Mouse (Mus musculus) bone marrow, adult 2 months (tissue): ENCODE measurements at regions not wholly inside any gene's neighbourhood (a gene's known extent, or its start where the extent isn't known, plus 50 kb on each side); places are given as distances from the start of the nearest gene placed in this dataset.
"Not testable (repeated sequence)": the region's sequence is repeated elsewhere in the genome, so short reads cannot be mapped to it uniquely, and the experiment has no call there.

Experiments used
- H3K27ac ChIP-seq: fragments of 200-500 bp; 2 replicates; pipeline ENCODE4 v1.5.1; 2012; ENCODE audit warnings: low read depth, mild to moderate bottlenecking, control low read depth, inconsistent platforms, low read length; ENCODE audit not compliant: control insufficient read depth, poor library complexity, insufficient read depth
- H3K4me1 ChIP-seq: fragments of 200-500 bp; 2 replicates; pipeline ENCODE4 v1.6.1; 2011; ENCODE audit warnings: low read length; ENCODE audit not compliant: control insufficient read depth, insufficient read depth
- H3K4me3 ChIP-seq: fragments of 200-500 bp; replicated peaks from 2 replicates; pipeline ENCODE3; 2011; ENCODE audit warnings: mild to moderate bottlenecking, low read depth, low read length, control low read depth; ENCODE audit not compliant: control insufficient read depth
- CTCF ChIP-seq: fragments of 200-500 bp; IDR thresholded peaks from 2 replicates; pipeline ENCODE4 v1.5.1; 2011; ENCODE audit warnings: low read length, control low read depth; ENCODE audit not compliant: control insufficient read depth, insufficient read depth
- POLR2A ChIP-seq: fragments of 200-500 bp; IDR thresholded peaks from 2 replicates; pipeline ENCODE4 v1.6.1; 2011; ENCODE audit warnings: low read depth, mild to moderate bottlenecking, control low read depth, low read length, borderline replicate concordance; ENCODE audit not compliant: control insufficient read depth
- WGBS: fragments of 180-500 bp; shearing (Covaris S2); methylation state at CpG from one replicate; pipeline ENCODE4 v1.1.7; 2018; 5-methylcytosine and 5-hydroxymethylcytosine counted together

- Histone ChIP-seq H3K4me3 (no peak overlapping the region), H3K27ac (no peak overlapping the region), H3K4me1 (no peaks in the 10 kb centered on the region)
- TF ChIP-seq CTCF: no peak
- no peak for TF ChIP-seq POLR2A
These were observed 51.4 kb upstream of the Dpt start for GRCm38 (mm10) chr1:164744955-164745608.

- Histone ChIP-seq H3K4me1 (no peaks in the 10 kb centered on the region), H3K27ac (no peak overlapping the region), H3K4me3 (no peak overlapping the region)
- no peak for TF ChIP-seq POLR2A
- whole genome bisulfite sequencing: 73% methylated on average over 3 of the region's 3 CpGs
These were observed 51.9 kb upstream of the Dpt start for GRCm38 (mm10) chr1:164744499-164744898.

- H3K27ac ChIP-seq: not testable (repeated sequence)
These were observed 53.5 kb upstream of the Dpt start for GRCm38 (mm10) chr1:164742897-164743296.

GRCm38 (mm10) chr1:164735646-164736045 is 60.8 kb upstream of the Dpt start:
- Histone ChIP-seq H3K27ac (no peak overlapping the region), H3K4me3 (no peak overlapping the region), H3K4me1 (no peaks in the 10 kb centered on the region)
- 69% methylated on average over 1 of the region's 1 CpGs for WGBS
- no peak for TF ChIP-seq CTCF

More at GRCm38 (mm10) chr1:164742897-164743296, 53.5 kb upstream of the Dpt start:
- H3K4me1 ChIP-seq, H3K4me3 ChIP-seq: not testable (repeated sequence)
- WGBS: 78% methylated on average over 9 of the region's 9 CpGs

- Histone ChIP-seq H3K4me3 (no peak overlapping the region), H3K27ac (no peak overlapping the region), H3K4me1 (no peaks in the 10 kb centered on the region)
- no peak for TF ChIP-seq POLR2A
- TF ChIP-seq CTCF: no peak
- WGBS: 76% methylated on average over 3 of the region's 3 CpGs
These were observed 62.7 kb upstream of the Dpt start for GRCm38 (mm10) chr1:164733741-164734140.

GRCm38 (mm10) chr1:164722054-164722453 is 74.4 kb upstream of the Dpt start:
- Histone ChIP-seq H3K27ac (no peak overlapping the region), H3K4me3 (no peak overlapping the region), H3K4me1 (no peaks in the 10 kb centered on the region)
- WGBS: 57% methylated on average over 1 of the region's 1 CpGs
- TF ChIP-seq POLR2A (no peak), CTCF (no peak)

- 73% methylated on average over 2 of the region's 2 CpGs for WGBS
- Histone ChIP-seq H3K27ac (no peak overlapping the region), H3K4me3 (no peak overlapping the region), H3K4me1 (no peaks in the 10 kb centered on the region)
- TF ChIP-seq POLR2A: no peak
- TF ChIP-seq CTCF: no peak
These were observed 81.5 kb upstream of the Dpt start for GRCm38 (mm10) chr1:164714905-164715304.

- no peak overlapping the region for H3K4me3 ChIP-seq
- TF ChIP-seq POLR2A: no peak
- no peak for TF ChIP-seq CTCF
- 59% methylated on average over 4 of the region's 4 CpGs for WGBS
- no peak overlapping the region for H3K27ac ChIP-seq
- H3K4me1 ChIP-seq: no peaks in the 10 kb centered on the region
These were observed 82.5 kb upstream of the Dpt start for GRCm38 (mm10) chr1:164713798-164714551.

- WGBS: 86% methylated on average over 3 of the region's 3 CpGs
- Histone ChIP-seq H3K27ac (no peak overlapping the region), H3K4me3 (no peak overlapping the region), H3K4me1 (no peaks in the 10 kb centered on the region)
- no peak for TF ChIP-seq POLR2A
- TF ChIP-seq CTCF: no peak
These were observed 83.9 kb upstream of the Dpt start for GRCm38 (mm10) chr1:164712514-164712913.
